Mouse (Mus musculus): Measurements from ENCODE around the gene Itgae. TPM values are rescaled to one million over a fixed set of nuclear protein-coding genes. Genes with fewer than 3 reads are reported as not detected.

Itgae gene
- 0.12 to 0.35 TPM (median 0.22 TPM) in 4 replicates for total RNA-seq (2023; ENCODE audit: inconsistent age)

DNA sequence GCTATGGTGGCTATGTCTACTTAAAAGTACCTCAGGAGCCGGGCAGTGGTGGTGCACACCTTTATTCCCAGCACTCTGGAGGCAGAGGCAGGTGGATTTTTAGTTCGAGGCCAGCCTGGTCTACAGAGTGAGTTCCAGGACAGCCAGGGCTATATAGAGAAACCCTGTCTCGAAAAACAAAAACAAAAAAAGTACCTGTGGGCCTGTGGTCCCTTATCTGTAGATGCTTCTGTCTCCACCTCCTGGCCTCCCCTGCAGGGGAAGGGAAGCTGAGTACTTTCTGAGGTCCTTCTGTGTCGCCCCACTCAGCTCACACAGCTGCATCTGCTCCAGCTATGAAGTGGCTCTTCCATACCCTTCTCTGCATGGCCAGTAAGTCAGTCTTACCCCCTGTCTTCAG is at the start of gene Itgae:
TSS of gene Itgae (plus strand) at position 301 of the 400 bp plus-strand sequence.

DNA sequence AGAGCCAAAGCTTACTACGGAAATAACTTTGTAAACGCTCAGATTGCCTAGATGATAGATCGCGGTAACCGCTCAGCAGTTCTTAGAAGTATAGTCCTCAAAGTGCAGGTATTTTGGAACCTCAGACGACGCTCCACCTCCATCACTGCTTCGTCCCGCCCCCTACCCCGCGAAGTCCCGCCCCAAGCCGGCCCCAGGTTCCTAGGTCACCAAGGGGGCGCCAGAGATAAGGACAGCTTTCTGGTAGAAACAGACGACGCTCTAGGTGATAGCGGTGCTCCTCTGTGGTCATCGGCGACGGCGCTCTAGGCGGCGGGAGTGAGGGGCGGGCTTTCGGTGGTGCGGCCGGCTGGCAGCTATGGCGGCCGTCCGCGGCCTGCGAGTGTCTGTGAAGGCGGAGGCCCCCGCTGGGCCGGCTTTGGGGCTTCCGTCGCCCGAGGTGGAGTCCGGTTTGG is 42.8 kb upstream of the Itgae start, which contains the start of gene Ncbp3:
TSS of gene Ncbp3 (plus strand) at position 242 of the 455 bp plus-strand sequence.

DNA sequence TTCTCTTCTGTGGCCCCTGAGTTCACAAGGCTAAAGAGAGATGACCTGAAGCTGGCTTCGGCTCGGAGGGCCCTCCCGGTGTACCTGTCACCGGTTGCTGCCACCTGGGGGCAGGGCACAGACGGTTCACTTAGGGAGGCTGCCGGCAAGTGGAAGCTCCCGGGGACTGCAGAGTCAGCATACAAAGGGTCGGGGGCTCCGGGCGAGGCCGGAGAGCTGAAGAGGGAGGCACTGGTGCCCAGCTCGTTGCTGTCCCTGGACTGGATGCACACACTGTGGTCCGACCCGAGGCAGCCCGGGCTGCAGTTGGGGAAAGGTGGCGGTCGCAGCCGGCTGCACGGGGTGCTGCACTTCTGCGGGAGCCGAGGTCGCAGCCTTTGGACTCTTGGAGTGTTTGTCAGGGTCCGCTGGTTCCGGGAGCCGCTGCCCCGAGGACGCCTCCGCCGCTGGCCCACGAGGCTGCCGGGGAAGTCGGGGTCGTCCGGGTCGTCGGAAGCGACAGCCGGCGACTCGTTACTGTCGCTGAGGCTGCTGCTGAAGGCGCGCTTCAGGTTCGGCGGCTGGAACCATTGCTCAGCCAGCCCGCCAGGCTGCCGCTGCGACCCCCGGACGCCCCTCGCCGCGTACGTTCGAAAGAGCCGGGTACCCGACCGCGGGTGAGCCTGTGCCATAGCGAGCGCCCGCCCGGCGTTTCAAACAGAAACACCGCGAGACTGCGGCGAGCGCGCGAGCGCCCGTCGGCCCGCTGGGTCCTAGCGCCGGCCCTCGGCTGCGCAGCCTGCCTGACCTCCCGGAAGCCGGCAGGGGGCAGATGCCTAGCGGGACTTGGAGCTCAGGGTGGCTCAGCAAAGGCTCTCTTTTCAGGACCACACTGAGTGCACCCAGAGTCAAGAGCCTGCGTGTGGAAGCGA is 47.5 kb downstream of the Itgae start, which contains the start of gene Haspin:
TSS of gene Haspin (minus strand) at position 704 of the 911 bp plus-strand sequence.

DNA sequence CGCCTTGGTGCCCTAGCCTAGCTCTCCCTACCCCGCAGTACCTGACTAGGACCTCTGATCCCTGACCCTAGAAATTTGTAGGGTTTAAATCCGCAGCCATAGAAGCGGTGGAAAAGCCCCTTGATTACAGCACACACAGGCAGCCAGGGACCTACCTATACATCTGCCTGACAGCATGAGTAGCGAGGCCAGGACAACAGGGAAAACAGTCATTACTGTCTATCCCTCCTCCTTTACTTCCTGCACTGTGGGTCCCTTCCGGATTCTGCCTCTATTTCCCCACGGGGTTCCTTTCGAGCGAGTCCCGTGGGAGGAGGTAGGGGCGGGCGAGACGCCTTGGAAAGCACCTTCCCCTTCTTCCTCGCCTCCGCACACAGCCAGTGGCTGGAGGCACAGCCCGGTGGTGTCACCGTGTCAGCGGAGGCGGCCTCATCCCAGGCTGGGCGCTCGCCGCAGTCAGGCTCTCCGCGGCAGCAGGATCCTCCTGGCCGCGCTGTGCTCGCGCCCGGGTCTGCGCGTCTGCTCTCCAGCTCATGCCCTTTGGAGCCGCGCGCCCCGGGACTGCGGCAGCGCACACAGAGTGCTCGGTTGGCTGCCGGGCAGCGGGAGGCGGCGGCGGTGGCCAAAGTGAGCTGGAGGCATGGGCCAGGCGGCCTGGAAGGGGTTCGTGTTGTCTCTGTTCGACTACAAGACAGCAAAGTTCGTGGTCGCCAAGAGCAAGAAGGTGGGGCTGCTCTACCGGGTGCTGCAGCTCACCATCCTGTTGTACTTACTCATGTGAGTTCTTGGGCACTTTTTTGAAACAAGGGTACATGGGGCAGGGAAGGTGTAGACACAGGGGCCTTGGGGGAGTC is 69.8 kb downstream of the Itgae start, which contains the start of gene P2rx5:
TSS of gene P2rx5 (plus strand) at position 465 of the 854 bp plus-strand sequence.

DNA sequence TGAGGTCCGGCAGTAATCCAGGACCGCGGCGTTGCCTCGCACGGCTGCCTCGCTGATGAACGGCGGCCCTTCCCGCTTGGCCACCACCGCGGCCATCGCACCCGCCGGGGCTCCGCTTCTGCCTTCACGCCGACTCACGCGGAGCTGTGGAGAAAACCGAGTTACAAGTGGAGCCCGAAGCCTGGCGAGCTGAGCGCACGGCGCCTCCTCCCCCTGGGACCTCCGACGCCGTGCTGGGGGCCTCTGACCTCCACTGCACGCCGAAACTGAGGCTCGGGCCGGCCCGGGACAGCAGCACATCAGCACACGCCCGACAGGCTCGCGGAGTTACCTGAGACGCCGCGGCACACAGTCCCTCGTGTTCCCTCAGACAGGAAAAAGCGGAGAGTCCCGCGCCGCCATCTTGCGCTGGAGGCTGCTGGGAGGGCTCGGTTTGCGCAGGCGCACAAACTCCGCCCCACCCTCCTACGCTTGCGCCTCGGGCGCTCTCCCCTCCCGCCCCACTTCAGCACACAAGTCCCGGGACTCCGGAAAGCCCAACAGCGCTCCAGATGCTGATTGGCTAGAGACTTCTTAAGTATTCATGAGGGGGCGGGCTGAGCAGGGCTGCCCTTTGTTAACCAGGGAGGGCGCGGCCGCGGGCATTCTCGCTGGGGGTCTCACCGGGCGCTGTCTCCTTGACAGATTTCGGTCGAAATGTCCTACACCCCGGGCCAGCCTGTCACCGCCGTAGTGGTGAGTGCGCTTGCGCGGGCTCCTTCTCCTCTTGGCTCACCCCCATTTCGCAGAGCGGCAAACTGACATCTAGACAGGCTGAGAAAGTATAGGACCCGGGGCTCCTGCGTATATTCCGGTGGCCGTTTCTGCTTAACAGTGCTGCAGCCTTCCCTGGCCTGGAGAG is 86.5 kb downstream of the Itgae start, which contains the start of the genes Emc6 and Tax1bp3:
TSS of gene Emc6 (minus strand) at position 430 of the 901 bp plus-strand sequence.
TSS of gene Tax1bp3 (plus strand) at position 476 of the 901 bp plus-strand sequence.

Other genes with a start within 250 kb of the Itgae start
- gene Atp2a3, start 129.4 kb upstream of the Itgae start, total RNA-seq (2023; ENCODE audit: inconsistent age), result 500 to 559 TPM (median 543 TPM) in 4 replicates
- 2.7 to 4.6 TPM (median 3.6 TPM) in 4 replicates for gene P2rx1, start 91.5 kb upstream of the Itgae start, total RNA-seq (2023; ENCODE audit: inconsistent age)
- 2.8 to 4.2 TPM (median 3.6 TPM) in 4 replicates for gene Camkk1, start 71.6 kb upstream of the Itgae start, total RNA-seq (2023; ENCODE audit: inconsistent age)
- 16.4 to 18.9 TPM (median 17.8 TPM) in 4 replicates for gene Ncbp3, start 42.8 kb upstream of the Itgae start, total RNA-seq (2023; ENCODE audit: inconsistent age)
- 2.9 to 3.7 TPM (median 3.2 TPM) in 4 replicates for gene Haspin, start 47.7 kb downstream of the Itgae start, total RNA-seq (2023; ENCODE audit: inconsistent age)
- gene P2rx5, start 69.8 kb downstream of the Itgae start, total RNA-seq (2023; ENCODE audit: inconsistent age), result not detected in 4 replicates
- 44.2 to 53.5 TPM (median 50.1 TPM) in 4 replicates for gene Emc6, start 86.5 kb downstream of the Itgae start, total RNA-seq (2023; ENCODE audit: inconsistent age)
- gene Tax1bp3, start 86.5 kb downstream of the Itgae start, total RNA-seq (2023; ENCODE audit: inconsistent age), result 3.9 to 9.7 TPM (median 4.7 TPM) in 4 replicates
- 24.1 to 31.5 TPM (median 26.0 TPM) in 4 replicates for gene Ctns, start 108.5 kb downstream of the Itgae start, total RNA-seq (2023; ENCODE audit: inconsistent age)
- gene Shpk, start 108.9 kb downstream of the Itgae start, total RNA-seq (2023; ENCODE audit: inconsistent age), result 2.8 to 4.0 TPM (median 3.5 TPM) in 4 replicates
- gene Trpv1, start 143.7 kb downstream of the Itgae start, total RNA-seq (2023; ENCODE audit: inconsistent age), result not detected in 4 replicates
- gene Trpv3, start 176.8 kb downstream of the Itgae start, total RNA-seq (2023; ENCODE audit: inconsistent age), result not detected in 4 replicates
- gene Aspa, start 239.0 kb downstream of the Itgae start, total RNA-seq (2023; ENCODE audit: inconsistent age), result 0.42 TPM in 1 of 4 replicates, not detected in the others
- gene Gm49340, start 239.2 kb downstream of the Itgae start, total RNA-seq (2023; ENCODE audit: inconsistent age), result not detected in 4 replicates
- not detected in 4 replicates for gene Spata22, start 239.2 kb downstream of the Itgae start, total RNA-seq (2023; ENCODE audit: inconsistent age)